Mouse (Mus musculus) spleen, postnatal 36 days (tissue): ENCODE data around the gene Slc4a1ap.

Experiments used
- DNase-seq, 2 experiments: peaks; one replicate each; pipeline ENCODE4 v3.0.0; 2022; ENCODE audit warnings: low spot score in 2 of 2, mixed read lengths in 1 of 2

Slc4a1ap gene

DNA sequence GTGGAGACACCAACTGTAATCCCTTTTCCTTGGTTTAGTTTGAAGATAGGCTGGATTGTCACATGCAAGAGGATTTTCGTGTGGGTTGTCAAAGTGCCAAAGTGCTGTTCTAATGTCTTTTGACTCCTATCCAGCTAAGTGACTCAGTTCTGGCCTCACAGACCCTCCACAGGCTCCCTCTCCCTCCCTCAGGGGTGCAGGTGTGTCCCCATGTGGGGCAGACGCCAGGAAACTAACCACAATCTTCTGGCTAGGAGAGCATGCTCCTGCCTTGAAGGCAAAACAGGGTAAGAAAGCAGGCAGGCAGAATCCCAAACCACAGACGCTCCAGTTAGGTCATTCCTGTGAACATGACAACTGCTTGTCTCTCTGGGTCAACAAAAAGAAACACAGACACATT is 79.4 kb downstream of the Slc4a1ap start:
- no peak for DNase-seq
